ENCODE assay signal across 9 mouse cellular contexts in the genomic region with DNA sequence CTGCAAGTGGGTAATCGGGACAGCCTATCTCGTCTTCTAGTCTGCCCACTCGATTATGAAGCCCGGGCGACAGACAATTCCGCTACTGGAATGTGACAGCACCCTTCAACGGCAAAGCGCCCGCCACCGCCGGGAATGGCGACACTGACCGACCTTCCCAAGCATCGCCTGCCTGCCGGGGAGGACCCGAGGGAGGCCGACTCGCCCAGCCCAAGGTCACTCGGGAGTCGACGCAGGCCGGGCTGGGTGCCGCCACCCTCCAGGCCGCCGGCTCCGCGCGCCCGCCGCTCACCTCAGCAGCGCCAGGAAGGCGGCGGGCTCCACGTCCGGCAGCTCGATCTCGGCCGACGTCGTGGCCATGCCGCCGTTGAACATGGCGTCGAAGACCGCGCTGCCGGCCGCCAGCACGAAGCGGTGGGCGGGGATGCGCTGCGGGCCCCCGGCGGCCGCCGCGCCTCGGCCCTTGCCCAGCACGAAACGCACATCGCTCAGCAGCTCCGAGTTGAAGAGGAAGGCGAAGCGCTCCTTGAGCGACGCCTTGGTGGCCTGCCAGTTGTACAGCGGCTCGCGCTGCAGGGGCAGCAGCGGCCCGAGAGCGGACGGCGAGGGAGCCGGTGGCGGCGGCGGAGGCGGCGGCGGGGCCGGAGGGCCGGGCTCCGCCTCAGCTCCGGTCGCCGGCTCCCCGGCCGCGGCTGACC. TPM values are rescaled to one million over a fixed set of nuclear protein-coding genes. Genes with fewer than 3 reads are reported as not detected.
DNase-seq lines count a peak whose midpoint lies in the region; ATAC-seq and TF ChIP-seq lines count a peak whose summit lies in the region.
"Had no signal": no experiment of that assay in that cellular context is flagged by ENCODE, and none has a peak within 500 bp of the region (broad histone marks: within the 10 kb centered on the region; RNA-seq: fewer than 3 reads in every experiment).

No protein-coding gene starts in this region.

- peak overlapping the region; percentile 91 for H3K9ac ChIP-seq in ES-Bruce4 (ENCODE audit: low read depth, poor library complexity, severe bottlenecking)
- H3K9ac ChIP-seq in heart, postnatal 0 days (replicated peaks; ENCODE audit: low read depth, low read length) = peak overlapping the region; percentile 87
- H3K9ac ChIP-seq in lung, embryonic 15.5 days = peak overlapping the region; percentile 89

- no peak for TF ChIP-seq POLR2A in ES-Bruce4 (IDR thresholded peaks at IDR 0.05; ENCODE audit: insufficient read depth, low read length)
- no peak for TF ChIP-seq POLR2A in olfactory bulb, adult 2 months (IDR thresholded peaks at IDR 0.05; ENCODE audit: insufficient read depth, low read depth, low read length)

- H3K36me3 ChIP-seq in ES-Bruce4 (ENCODE audit: control insufficient read depth, insufficient read depth, low read length, poor library complexity, severe bottlenecking) = no peaks in the 10 kb centered on the region
- 0 out of 2 replicates have a peak, but pooled peaks cover 2% of the 10 kb centered on the region for H3K36me3 ChIP-seq in forebrain, embryonic 10.5 days (replicated peaks)
- no peaks in the 10 kb centered on the region for H3K36me3 ChIP-seq in heart, postnatal 0 days (replicated peaks; ENCODE audit: control insufficient read depth, insufficient read depth, low read length)
- no peaks in the 10 kb centered on the region for H3K36me3 ChIP-seq in lung, embryonic 15.5 days

- peak; percentile 63 for DNase-seq in forebrain, embryonic 10.5 days (ENCODE audit: extremely low spot score, low spot score)
- peak; percentile 50 for DNase-seq in heart, postnatal 0 days (ENCODE audit: low spot score)
- DNase-seq in kidney, postnatal 4 days = peak; percentile 71 to 83
- DNase-seq in thymus, postnatal 10 days (ENCODE audit: low spot score in 2 of 2) = peak; percentile 24 to 35

- H3K27me3 ChIP-seq in ES-Bruce4 (ENCODE audit: control insufficient read depth, insufficient read depth, low read length, poor library complexity, severe bottlenecking) = no peaks in the 10 kb centered on the region
- no peaks in the 10 kb centered on the region for H3K27me3 ChIP-seq in forebrain, embryonic 10.5 days (ENCODE audit: poor library complexity, severe bottlenecking)
- H3K27me3 ChIP-seq in heart, postnatal 0 days (ENCODE audit: control insufficient read depth, insufficient read depth, low read length) = no peaks in the 10 kb centered on the region
- no peaks in the 10 kb centered on the region for H3K27me3 ChIP-seq in lung, embryonic 15.5 days

- peak overlapping the region; percentile 68 for H3K4me3 ChIP-seq in ES-Bruce4 (ENCODE audit: low read depth, low read length)
- H3K4me3 ChIP-seq in brown adipose tissue, adult 24 weeks (ENCODE audit: insufficient read depth, low read depth, low read length) = peak overlapping the region; percentile 98
- peak overlapping the region; percentile 88 for H3K4me3 ChIP-seq in forebrain, embryonic 10.5 days
- peak overlapping the region; percentile 77 for H3K4me3 ChIP-seq in heart, postnatal 0 days (ENCODE audit: low read depth, low read length)
- peak overlapping the region; percentile 85 for H3K4me3 ChIP-seq in lung, embryonic 15.5 days
- H3K4me3 ChIP-seq in olfactory bulb, adult 2 months (ENCODE audit: insufficient read depth, low read depth, low read length) = peak overlapping the region; percentile 92

- peak overlapping the region; percentile 73 for H3K4me2 ChIP-seq in heart, postnatal 0 days (ENCODE audit: low read depth, low read length)
- H3K4me2 ChIP-seq in lung, embryonic 15.5 days = peak overlapping the region; percentile 76

- TF ChIP-seq EP300 in ES-Bruce4 (IDR thresholded peaks at IDR 0.05; ENCODE audit: insufficient read depth, low read depth, low read length) = no peak
- TF ChIP-seq EP300 in heart, postnatal 0 days (IDR thresholded peaks at IDR 0.05; ENCODE audit: low read depth) = no peak

- WGBS in forebrain, embryonic 10.5 days = under 1% methylated on average over 91 of the region's 91 CpGs
- 0% methylated on average over 74 of the region's 91 CpGs for WGBS in heart, postnatal 0 days
- WGBS in lung, embryonic 15.5 days = under 1% methylated on average over 89 of the region's 91 CpGs
- under 1% methylated on average over 88 of the region's 91 CpGs for WGBS in olfactory bulb, adult 2 months

- no peak for TF ChIP-seq CTCF in ES-Bruce4 (IDR thresholded peaks at IDR 0.05; ENCODE audit: low read depth, low read length)
- no peak for TF ChIP-seq CTCF in heart, postnatal 0 days (IDR thresholded peaks at IDR 0.05; ENCODE audit: low read depth)
- TF ChIP-seq CTCF in olfactory bulb, adult 2 months (IDR thresholded peaks at IDR 0.05; ENCODE audit: insufficient read depth, low read depth, low read length) = no peak

- H3K4me1 ChIP-seq in ES-Bruce4 (ENCODE audit: control insufficient read depth, insufficient read depth, low read length) = no peaks in the 10 kb centered on the region
- peaks cover 25% of the 10 kb centered on the region for H3K4me1 ChIP-seq in brown adipose tissue, adult 24 weeks (ENCODE audit: control insufficient read depth, insufficient read depth, insufficient read length, low read length)
- H3K4me1 ChIP-seq in forebrain, embryonic 10.5 days = peaks cover 47% of the 10 kb centered on the region
- peaks cover 38% of the 10 kb centered on the region for H3K4me1 ChIP-seq in heart, postnatal 0 days (ENCODE audit: control insufficient read depth, insufficient read depth)
- peaks cover 37% of the 10 kb centered on the region for H3K4me1 ChIP-seq in lung, embryonic 15.5 days
- H3K4me1 ChIP-seq in olfactory bulb, adult 2 months (ENCODE audit: control insufficient read depth, insufficient read depth, low read length) = peaks cover 12% of the 10 kb centered on the region; the same call in 1 of the 2 replicates

- H3K9me3 ChIP-seq in ES-Bruce4 (replicated peaks; ENCODE audit: control insufficient read depth, insufficient read depth, low read length, poor library complexity, severe bottlenecking) = no peaks in the 10 kb centered on the region
- no peaks in the 10 kb centered on the region for H3K9me3 ChIP-seq in forebrain, embryonic 10.5 days
- H3K9me3 ChIP-seq in heart, postnatal 0 days (replicated peaks; ENCODE audit: control insufficient read depth, low read length) = no peaks in the 10 kb centered on the region
- H3K9me3 ChIP-seq in lung, embryonic 15.5 days = no peaks in the 10 kb centered on the region

- no peak overlapping the region for H3K27ac ChIP-seq in ES-Bruce4 (ENCODE audit: insufficient read depth, low read length)
- peak overlapping the region; percentile 90 for H3K27ac ChIP-seq in brown adipose tissue, adult 24 weeks (replicated peaks; ENCODE audit: low read depth, low read length)
- H3K27ac ChIP-seq in forebrain, embryonic 10.5 days = peak overlapping the region; percentile 96
- peak overlapping the region; percentile 98 for H3K27ac ChIP-seq in heart, postnatal 0 days (ENCODE audit: low read depth)
- peak overlapping the region; percentile 96 for H3K27ac ChIP-seq in lung, embryonic 15.5 days
- peak overlapping the region; percentile 95 for H3K27ac ChIP-seq in olfactory bulb, adult 2 months (ENCODE audit: insufficient read depth, low read depth, low read length)

- ATAC-seq in heart, postnatal 0 days (ENCODE audit: insufficient read depth, low read depth) = peak; percentile 72
- ATAC-seq in lung, embryonic 15.5 days (ENCODE audit: borderline replicate concordance, extremely low read depth, low FRiP score, low TSS enrichment) = peak; percentile 84

RNA-seq across cellular contexts. Expression of a gene that starts 0.4 kb away (rescaled TPM):
- 150 and 152 TPM in 2 replicates for polyA plus RNA-seq in ES-Bruce4 (2011; ENCODE audit: insufficient read depth, insufficient read length, low read depth, missing spikeins)
- 193 and 285 TPM in 2 replicates for polyA plus RNA-seq in brown adipose tissue, adult 24 weeks (2012; ENCODE audit: insufficient read depth, insufficient read length, missing spikeins)
- polyA plus RNA-seq in forebrain, embryonic 10.5 days (2016; fragmentation: Nextera tagmentation; extraction: Ambion mirVana) = 56.6 and 60.7 TPM in 2 replicates
- total RNA-seq in heart, postnatal 0 days (2014; rRNA removed; ENCODE audit: low replicate concordance) = 98.6 and 104 TPM in 2 replicates
- polyA plus RNA-seq in heart, postnatal 0 days (2015; fragmentation: Nextera tagmentation; extraction: Ambion mirVana) = 90.4 and 96.6 TPM in 2 replicates
- 64.6 and 68.4 TPM in 2 replicates for polyA plus RNA-seq in lung, embryonic 15.5 days (2015; fragmentation: Nextera tagmentation; extraction: Ambion mirVana)
- polyA plus RNA-seq in olfactory bulb, adult 2 months (2012; ENCODE audit: insufficient read depth, insufficient read length, low replicate concordance, missing spikeins) = 204 and 340 TPM in 2 replicates

RNA-seq across cellular contexts. Expression of a gene that starts 26.8 kb away (rescaled TPM):
- polyA plus RNA-seq in ES-Bruce4 (2011; ENCODE audit: insufficient read depth, insufficient read length, low read depth, missing spikeins) = not detected in 2 replicates
- polyA plus RNA-seq in brown adipose tissue, adult 24 weeks (2012; ENCODE audit: insufficient read depth, insufficient read length, missing spikeins) = not detected in 2 replicates
- not detected in 2 replicates for polyA plus RNA-seq in forebrain, embryonic 10.5 days (2016; fragmentation: Nextera tagmentation; extraction: Ambion mirVana)
- total RNA-seq in heart, postnatal 0 days (2014; rRNA removed; ENCODE audit: low replicate concordance) = not detected in 2 replicates
- not detected in 2 replicates for polyA plus RNA-seq in heart, postnatal 0 days (2015; fragmentation: Nextera tagmentation; extraction: Ambion mirVana)
- not detected in 2 replicates for polyA plus RNA-seq in lung, embryonic 15.5 days (2015; fragmentation: Nextera tagmentation; extraction: Ambion mirVana)
- not detected in 2 replicates for polyA plus RNA-seq in olfactory bulb, adult 2 months (2012; ENCODE audit: insufficient read depth, insufficient read length, low replicate concordance, missing spikeins)
- total RNA-seq: gastrocnemius, adult 8-10 months had no signal

RNA-seq across cellular contexts. Expression of a gene that starts 30.0 kb away (rescaled TPM):
- 9.7 and 10.1 TPM in 2 replicates for polyA plus RNA-seq in ES-Bruce4 (2011; ENCODE audit: insufficient read depth, insufficient read length, low read depth, missing spikeins)
- 21.2 and 24.4 TPM in 2 replicates for polyA plus RNA-seq in brown adipose tissue, adult 24 weeks (2012; ENCODE audit: insufficient read depth, insufficient read length, missing spikeins)
- polyA plus RNA-seq in forebrain, embryonic 10.5 days (2016; fragmentation: Nextera tagmentation; extraction: Ambion mirVana) = 11.2 and 11.7 TPM in 2 replicates
- total RNA-seq in heart, postnatal 0 days (2014; rRNA removed; ENCODE audit: low replicate concordance) = 52.3 and 69.2 TPM in 2 replicates
- 11.7 and 15.3 TPM in 2 replicates for polyA plus RNA-seq in heart, postnatal 0 days (2015; fragmentation: Nextera tagmentation; extraction: Ambion mirVana)
- polyA plus RNA-seq in lung, embryonic 15.5 days (2015; fragmentation: Nextera tagmentation; extraction: Ambion mirVana) = 14.7 and 18.0 TPM in 2 replicates
- polyA plus RNA-seq in olfactory bulb, adult 2 months (2012; ENCODE audit: insufficient read depth, insufficient read length, low replicate concordance, missing spikeins) = not detected in 2 replicates

RNA-seq across cellular contexts. Expression of a gene that starts 39.6 kb away (rescaled TPM):
- 32.6 and 34.0 TPM in 2 replicates for polyA plus RNA-seq in ES-Bruce4 (2011; ENCODE audit: insufficient read depth, insufficient read length, low read depth, missing spikeins)
- polyA plus RNA-seq in brown adipose tissue, adult 24 weeks (2012; ENCODE audit: insufficient read depth, insufficient read length, missing spikeins) = 26.6 and 31.2 TPM in 2 replicates
- 38.3 and 40.9 TPM in 2 replicates for polyA plus RNA-seq in forebrain, embryonic 10.5 days (2016; fragmentation: Nextera tagmentation; extraction: Ambion mirVana)
- total RNA-seq in heart, postnatal 0 days (2014; rRNA removed; ENCODE audit: low replicate concordance) = 28.7 and 33.4 TPM in 2 replicates
- polyA plus RNA-seq in heart, postnatal 0 days (2015; fragmentation: Nextera tagmentation; extraction: Ambion mirVana) = 34.6 and 38.5 TPM in 2 replicates
- polyA plus RNA-seq in lung, embryonic 15.5 days (2015; fragmentation: Nextera tagmentation; extraction: Ambion mirVana) = 50.2 and 52.7 TPM in 2 replicates
- not detected in 2 replicates for polyA plus RNA-seq in olfactory bulb, adult 2 months (2012; ENCODE audit: insufficient read depth, insufficient read length, low replicate concordance, missing spikeins)

Comparison
In these comparisons a context has a peak if more than half of its experiments do, and no peak if none do; other contexts are left out.
1. RNA of a gene that starts 30.0 kb away (polyA plus RNA-seq): 21.2 to 24.4 TPM in brown adipose tissue, adult 24 weeks, 14.7 to 18.0 TPM in lung, embryonic 15.5 days, 11.7 to 15.3 TPM in heart, postnatal 0 days, 11.2 to 11.7 TPM in forebrain, embryonic 10.5 days and 9.7 to 10.1 TPM in ES-Bruce4; not detected in olfactory bulb, adult 2 months; every median in the first group is over 10 times any median in the second.
2. Peak in every context shown above with its lines, with median percentiles within 50 percentile points of each other: H3K4me3 ChIP-seq, H3K9ac ChIP-seq and DNase-seq.